Mouse (Mus musculus): ENCODE measurements around the gene Sis.

DNA sequence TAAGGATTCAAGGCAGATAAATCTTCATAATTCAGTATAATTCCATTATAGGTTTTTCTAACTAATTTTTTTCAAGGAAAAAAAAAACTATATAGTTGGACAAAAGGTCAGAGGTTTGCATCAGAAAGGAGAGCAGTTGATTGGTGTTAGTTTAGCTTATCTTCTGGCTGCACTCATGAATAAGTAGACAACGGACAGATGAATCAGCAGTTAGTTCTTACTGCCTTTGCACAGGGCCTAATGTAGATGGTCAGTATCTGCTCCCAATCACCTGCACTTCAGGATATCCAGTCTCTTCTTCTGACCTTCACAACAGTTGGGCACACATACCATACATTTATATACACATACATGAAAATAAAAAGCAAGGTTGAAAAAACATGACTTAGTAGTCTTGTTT is 85.2 kb downstream of the Sis start:
- TF ChIP-seq CTCF (IDR thresholded peaks at IDR 0.05; ENCODE audit: extremely low read depth, insufficient read depth, low read length): no peak
- no peak for TF ChIP-seq POLR2A (IDR thresholded peaks at IDR 0.05; ENCODE audit: extremely low read depth, insufficient read depth, low read length)
